ENCODE assay signal across 21 mouse cellular contexts in the genomic region with DNA sequence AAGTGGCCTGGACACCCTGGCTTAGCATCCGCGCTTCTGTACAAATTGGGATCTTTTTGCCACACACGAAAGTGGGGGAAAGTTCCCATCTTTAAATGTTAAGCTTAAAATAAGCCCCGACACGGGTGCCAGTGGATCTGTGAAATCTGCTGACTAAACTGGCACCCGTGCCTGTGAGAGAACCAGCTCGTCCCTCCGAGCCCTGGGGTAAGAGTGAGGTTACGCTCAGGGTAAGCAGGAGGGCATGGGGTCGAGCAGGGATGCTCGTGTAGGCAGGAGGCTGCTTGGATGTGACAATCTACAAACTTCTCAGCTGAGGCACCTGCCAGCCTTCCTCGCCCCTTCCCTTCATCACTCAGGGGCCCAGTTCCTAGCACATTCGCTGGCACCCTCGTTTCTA. TPM values are rescaled to one million over a fixed set of nuclear protein-coding genes. Genes with fewer than 3 reads are reported as not detected.
DNase-seq lines count a peak whose midpoint lies in the region; ATAC-seq lines count a peak whose summit lies in the region.
"Had no signal": no experiment of that assay in that cellular context is flagged by ENCODE, and none has a peak within 500 bp of the region (broad histone marks: within the 10 kb centered on the region; RNA-seq: fewer than 3 reads in every experiment).

No protein-coding gene starts in this region.

- 66% methylated on average over 14 of the region's 14 CpGs for WGBS in heart, embryonic 11.5 days (ENCODE audit: insufficient replicate concordance)

- intact Hi-C loops in left cerebral cortex, postnatal 10 days (cut with DNase I), result no loop called here

- no peak overlapping the region for H3K9ac ChIP-seq in heart, embryonic 11.5 days (ENCODE audit: low read depth, low read length)
- H3K9ac ChIP-seq: embryonic facial prominence, embryonic 12.5 days; forebrain, embryonic 13.5 days had no signal

- no peak for ATAC-seq in heart, embryonic 11.5 days (replicated peaks; ENCODE audit: insufficient number of reproducible peaks, low FRiP score, low TSS enrichment)
- ATAC-seq in monocyte, adult 5-6 weeks (replicated peaks; ENCODE audit: insufficient number of reproducible peaks, low FRiP score, low TSS enrichment, poor library complexity, severe bottlenecking), result no peak
- ATAC-seq: forebrain, embryonic 13.5 days; lung, postnatal 0 days had no signal

- H3K4me2 ChIP-seq in heart, embryonic 11.5 days, result 0 out of 2 replicates have a peak overlapping the region, but pooled peaks have one; percentile 11
- H3K4me2 ChIP-seq: embryonic facial prominence, embryonic 12.5 days; forebrain, embryonic 13.5 days had no signal

- no peaks in the 10 kb centered on the region for H3K27me3 ChIP-seq in heart, embryonic 11.5 days (ENCODE audit: control insufficient read depth, insufficient read depth, low read length)
- H3K27me3 ChIP-seq: embryonic facial prominence, embryonic 12.5 days; forebrain, embryonic 13.5 days had no signal

- no peak overlapping the region for H3K4me3 ChIP-seq in heart, embryonic 11.5 days (ENCODE audit: low read depth, low read length)
- H3K4me3 ChIP-seq: embryonic facial prominence, embryonic 12.5 days; erythroblast, embryonic 14.5 days; forebrain, embryonic 13.5 days; hindbrain, embryonic 10.5 days; myocyte had no signal

- no peaks in the 10 kb centered on the region for H3K36me3 ChIP-seq in heart, embryonic 11.5 days (ENCODE audit: control insufficient read depth, insufficient read depth, low read length)
- H3K36me3 ChIP-seq: embryonic facial prominence, embryonic 12.5 days; hindbrain, embryonic 10.5 days had no signal

- DNase-seq in heart, adult 18-20 months, result no peak
- DNase-seq in left cerebral cortex, adult 18-20 months (ENCODE audit: low spot score in 2 of 2), result peak; percentile 61 to 65
- DNase-seq in left cerebral cortex, postnatal 10 days (ENCODE audit: extremely low spot score in 1 of 2, low spot score in 2 of 2), result no peak
- peak; percentile 76 for DNase-seq in right cerebral cortex, adult 18-20 months
- peak; percentile 61 for DNase-seq in telencephalon, adult 2 months (ENCODE audit: low read depth, low spot score)
- no peak for DNase-seq in adrenal gland, postnatal 14 days
- DNase-seq: B cell, adult 2 months; cerebellum, adult 9-10 months; kidney, adult 18-20 months; kidney, postnatal 14 days; liver; midbrain, embryonic 14.5 days; thymus, postnatal 36 days had no signal

- H3K9me3 ChIP-seq in heart, embryonic 11.5 days (replicated peaks; ENCODE audit: control insufficient read depth, low read length), result no peaks in the 10 kb centered on the region
- H3K9me3 ChIP-seq: embryonic facial prominence, embryonic 12.5 days; forebrain, embryonic 13.5 days; hindbrain, embryonic 10.5 days had no signal

- no peak overlapping the region for H3K27ac ChIP-seq in heart, embryonic 11.5 days (ENCODE audit: low read depth, low read length)
- H3K27ac ChIP-seq: embryonic facial prominence, embryonic 12.5 days; forebrain, embryonic 13.5 days; hindbrain, embryonic 10.5 days had no signal

- H3K4me1 ChIP-seq in heart, embryonic 11.5 days (ENCODE audit: control insufficient read depth, insufficient read depth, low read length), result peaks cover 8% of the 10 kb centered on the region; the same call in 1 of the 2 replicates
- H3K4me1 ChIP-seq: embryonic facial prominence, embryonic 12.5 days; forebrain, embryonic 13.5 days had no signal

RNA-seq across cellular contexts. Expression of a gene that starts 52.4 kb away (rescaled TPM):
- 3.6 and 5.6 TPM in 2 replicates for polyA plus RNA-seq in heart, embryonic 11.5 days (2014; fragmentation: Nextera tagmentation; extraction: Ambion mirVana)
- 1 to 10 TPM; 2.8 to 5.7 TPM for total RNA-seq in heart, adult 18-20 months (2021)
- 100 to 1,000 TPM; 163 to 164 TPM for total RNA-seq in left cerebral cortex, adult 18-20 months (2021)
- 100 to 1,000 TPM; 136 to 141 TPM for total RNA-seq in left cerebral cortex, postnatal 10 days (2021)
- total RNA-seq in adrenal gland, postnatal 14 days (2021), result 21.7 and 31.8 TPM in 2 replicates
- 3.7 to 7.3 TPM (median 4.6 TPM) in 3 replicates for total RNA-seq in monocyte, adult 5-6 weeks (2017)

Comparison
In these comparisons a context has a peak if more than half of its experiments do, and no peak if none do; other contexts are left out.
1. DNase-seq: peak in left cerebral cortex, adult 18-20 months (2 of 2), right cerebral cortex, adult 18-20 months (single experiment) and telencephalon, adult 2 months (single experiment); none in heart, adult 18-20 months (0 of 2), left cerebral cortex, postnatal 10 days (0 of 2) and adrenal gland, postnatal 14 days (single experiment).